Mouse (Mus musculus) gastrocnemius, adult 2 months (tissue): Measurements from ENCODE around the gene Mbnl2. TPM values are rescaled to one million over a fixed set of nuclear protein-coding genes. Genes with fewer than 3 reads are reported as not detected.

ENCODE experiments used
- DNase-seq: peaks from one replicate; pipeline ENCODE4 v3.0.0; 2022
- H3K27ac ChIP-seq: fragments of 200-600 bp; 2 replicates; pipeline ENCODE4 v1.8.1; 2022; ENCODE audit warnings: mild to moderate bottlenecking
- H3K4me3 ChIP-seq: fragments of 200-600 bp; 2 replicates; pipeline ENCODE4 v1.8.1; 2022; ENCODE audit warnings: mild to moderate bottlenecking, moderate library complexity
- CTCF ChIP-seq: fragments of 200-600 bp; IDR thresholded peaks from 2 replicates; pipeline ENCODE4 v1.8.1; 2022; ENCODE audit warnings: antibody characterized with exemption, mild to moderate bottlenecking, moderate library complexity
- intact Hi-C: fragments of 180-260 bp; cut with DNase I; formaldehyde crosslinking; loops from one replicate; pipeline ENCODE4 v1.15.1; 2025
- total RNA-seq, 2 experiments: library from RNA; stranded (reverse); gene quantifications; 2 replicates each; pipeline ENCODE4 v1.2.3; 2021

Gene Mbnl2
- total RNA-seq, 2 experiments from 2014 or later: 282 to 352 TPM

DNA sequence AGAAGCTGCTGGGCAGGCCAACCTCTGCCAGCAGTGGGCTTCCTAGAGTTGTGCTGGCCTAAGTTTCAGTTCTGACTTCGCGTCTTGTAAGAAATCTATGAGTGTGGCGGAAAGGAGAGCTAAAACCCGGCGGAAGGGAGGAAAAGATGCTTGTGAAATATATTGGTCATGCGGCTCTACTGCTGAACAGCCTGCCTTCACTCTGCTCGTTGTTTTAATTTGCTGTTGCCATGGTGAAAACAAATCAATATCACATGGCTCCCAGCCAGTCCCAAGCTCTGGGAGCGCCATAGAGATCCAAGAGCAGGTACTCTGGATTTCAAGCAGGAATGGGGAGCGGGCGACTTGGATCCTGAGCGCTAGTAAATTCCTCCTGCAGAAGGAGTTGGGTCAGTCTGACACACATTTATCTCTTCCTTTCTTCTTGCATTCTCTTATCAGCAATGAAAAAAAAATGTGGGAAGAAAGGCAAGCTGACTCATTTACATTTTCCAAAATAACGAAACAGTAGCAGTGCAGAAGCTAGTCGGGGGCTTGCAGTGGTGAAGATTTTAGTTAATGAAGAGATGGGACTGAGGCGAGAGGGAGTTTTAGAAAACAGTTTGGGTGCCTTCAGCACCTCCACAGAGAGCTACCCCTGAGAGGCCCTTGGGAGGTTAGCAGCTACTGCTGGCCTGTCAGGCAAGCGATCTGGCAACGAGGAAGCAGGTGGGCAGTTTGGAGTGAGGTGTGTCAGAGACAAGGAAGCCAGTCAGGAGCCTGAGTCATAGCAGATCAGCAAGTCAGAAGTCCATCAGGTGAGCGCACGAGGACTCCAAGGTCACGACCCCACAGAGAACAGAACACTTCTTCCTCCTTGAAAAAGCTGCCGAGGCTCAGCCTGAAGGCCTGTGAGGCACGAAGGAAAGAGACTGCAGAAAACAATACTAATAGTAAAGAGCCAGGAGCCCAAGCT, 3.1 kb downstream of the Mbnl2 start:
- intact Hi-C loops: loop anchor here (5.0 kb wide), 2 partner anchors 89 to 119 kb away; no protein-coding TSS in a partner anchor
- H3K4me3 ChIP-seq: peak overlapping the region; percentile 88

DNA sequence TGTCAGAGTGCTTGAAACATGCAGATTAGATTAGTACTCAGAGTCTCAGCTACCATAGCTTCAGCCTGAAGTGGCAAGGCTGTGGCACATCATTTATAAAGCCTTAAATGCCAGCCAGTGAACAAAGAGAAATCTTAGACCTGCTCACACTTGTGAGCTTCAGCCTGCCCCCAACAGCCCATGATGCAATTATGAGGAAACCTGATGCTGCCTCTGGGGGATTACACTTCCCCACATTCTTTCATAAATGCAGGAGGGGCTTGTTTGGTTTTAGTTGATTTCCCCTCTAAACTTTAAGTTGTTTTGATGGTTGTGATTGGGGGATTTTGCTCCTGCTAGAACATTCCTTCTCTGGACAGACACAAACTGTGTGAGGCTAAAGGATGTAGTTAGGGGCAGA, 4.7 kb downstream of the Mbnl2 start:
- intact Hi-C loops: no loop called here

More for the DNA sequence above, 3.1 kb downstream of the Mbnl2 start:
- peak; percentile 55 for DNase-seq
- peak overlapping the region; percentile 94 for H3K27ac ChIP-seq
- TF ChIP-seq CTCF: 0 out of 2 replicates have a peak, but pooled peaks have one; percentile 12

DNA sequence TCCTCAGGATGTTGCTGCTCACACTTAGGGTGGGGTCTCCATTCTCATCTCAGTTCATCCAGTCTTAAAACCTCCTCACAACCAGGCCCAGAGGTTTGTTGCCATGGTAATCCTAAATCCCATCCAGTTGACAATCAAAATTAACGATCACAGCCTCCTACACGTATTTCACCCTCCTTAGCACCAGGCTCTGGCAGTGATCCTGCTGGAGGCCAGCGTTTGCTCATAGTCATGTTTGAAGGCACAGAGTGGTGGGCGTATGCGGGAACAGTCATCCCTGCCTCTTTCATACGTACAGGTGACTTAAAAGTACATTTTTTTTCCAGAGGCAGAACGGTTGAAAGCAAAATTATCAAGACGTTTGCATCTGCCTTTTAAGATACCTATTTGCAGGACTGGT, 8.3 kb downstream of the Mbnl2 start:
- H3K27ac ChIP-seq: peak overlapping the region; percentile 46
- H3K4me3 ChIP-seq: no peak overlapping the region
- intact Hi-C loops: no loop called here
- TF ChIP-seq CTCF: no peak
- no peak for DNase-seq

More for the DNA sequence above, 4.7 kb downstream of the Mbnl2 start:
- TF ChIP-seq CTCF: no peak
- peak; percentile 49 for DNase-seq
- H3K4me3 ChIP-seq: peak overlapping the region; percentile 88
- peak overlapping the region; percentile 94 for H3K27ac ChIP-seq

DNA sequence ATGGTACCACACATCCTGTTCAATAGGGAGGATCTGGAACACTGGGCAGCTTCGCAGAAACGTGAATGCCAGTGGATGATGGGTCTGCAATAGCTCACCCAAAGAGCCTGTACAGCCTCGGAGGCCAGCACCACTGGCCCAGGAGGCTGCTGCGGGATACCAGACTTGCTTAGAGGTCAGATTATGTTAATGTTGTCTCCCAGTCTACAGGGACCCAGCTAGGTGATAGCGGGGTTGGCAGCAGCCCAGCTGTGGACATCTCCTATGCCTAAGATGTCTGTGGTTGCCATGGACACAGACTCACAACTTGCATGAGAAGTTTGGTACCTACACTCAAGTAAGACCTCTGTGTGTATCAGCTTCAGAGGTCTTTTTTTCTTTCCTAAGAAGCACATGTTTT, 9.0 kb downstream of the Mbnl2 start:
- intact Hi-C loops: no loop called here
- no peak for TF ChIP-seq CTCF
- peak; percentile 52 for DNase-seq
- Histone ChIP-seq H3K4me3 (no peak overlapping the region; the same call in 1 of the 2 replicates), H3K27ac (peak overlapping the region; percentile 50; the same call in 1 of the 2 replicates)

DNA sequence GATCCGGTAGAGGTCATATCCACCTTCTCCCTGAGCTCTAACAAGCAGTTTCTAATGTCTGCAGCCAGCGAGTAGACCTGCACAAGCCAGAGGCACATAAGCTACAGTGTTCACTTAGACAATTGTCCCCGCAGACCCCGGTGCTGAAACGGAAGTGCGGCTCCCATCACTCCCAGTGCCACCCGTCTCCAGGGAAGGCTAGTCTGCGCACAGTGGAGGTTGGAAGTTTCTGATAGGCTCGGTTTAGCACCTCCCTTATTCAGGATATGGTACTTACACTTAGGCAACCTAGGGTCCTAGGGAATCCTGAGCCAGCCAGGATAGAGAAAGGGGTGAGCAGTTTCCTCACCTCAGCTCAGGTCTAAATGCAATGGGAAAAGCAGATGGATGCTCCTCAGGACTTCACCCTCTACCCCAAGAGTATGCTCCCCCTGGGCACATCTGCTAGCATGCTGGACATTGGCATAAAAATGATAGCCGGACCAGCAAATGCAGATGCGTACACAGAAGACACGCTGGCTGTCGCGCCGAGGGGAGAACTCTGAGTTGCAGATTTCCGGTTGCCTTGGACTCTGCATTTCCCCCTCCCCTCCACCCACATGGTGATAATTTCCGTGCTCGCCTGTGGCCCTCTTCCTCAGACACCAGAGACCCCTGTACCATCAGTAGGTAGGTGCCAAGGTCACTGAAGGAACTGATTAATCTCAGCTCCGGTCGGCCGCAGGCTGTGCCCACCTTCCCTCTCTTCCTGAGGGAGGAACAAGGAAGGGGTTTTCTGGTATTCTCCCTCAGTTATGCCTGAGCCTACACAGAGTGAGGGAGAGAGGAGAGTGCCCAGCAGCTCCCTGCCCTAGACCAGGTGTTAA, 11.9 kb downstream of the Mbnl2 start:
- Histone ChIP-seq H3K4me3 (peak overlapping the region; percentile 45), H3K27ac (peak overlapping the region; percentile 71)
- no peak for DNase-seq
- intact Hi-C loops: no loop called here
- no peak for TF ChIP-seq CTCF

GRCm38 (mm10) chr14:120287987-120288275, 12.5 kb downstream of the Mbnl2 start:
- Histone ChIP-seq H3K4me3 (peak overlapping the region; percentile 45), H3K27ac (peak overlapping the region; percentile 71)
- TF ChIP-seq CTCF: no peak
- no peak for DNase-seq
- intact Hi-C loops: no loop called here

DNA sequence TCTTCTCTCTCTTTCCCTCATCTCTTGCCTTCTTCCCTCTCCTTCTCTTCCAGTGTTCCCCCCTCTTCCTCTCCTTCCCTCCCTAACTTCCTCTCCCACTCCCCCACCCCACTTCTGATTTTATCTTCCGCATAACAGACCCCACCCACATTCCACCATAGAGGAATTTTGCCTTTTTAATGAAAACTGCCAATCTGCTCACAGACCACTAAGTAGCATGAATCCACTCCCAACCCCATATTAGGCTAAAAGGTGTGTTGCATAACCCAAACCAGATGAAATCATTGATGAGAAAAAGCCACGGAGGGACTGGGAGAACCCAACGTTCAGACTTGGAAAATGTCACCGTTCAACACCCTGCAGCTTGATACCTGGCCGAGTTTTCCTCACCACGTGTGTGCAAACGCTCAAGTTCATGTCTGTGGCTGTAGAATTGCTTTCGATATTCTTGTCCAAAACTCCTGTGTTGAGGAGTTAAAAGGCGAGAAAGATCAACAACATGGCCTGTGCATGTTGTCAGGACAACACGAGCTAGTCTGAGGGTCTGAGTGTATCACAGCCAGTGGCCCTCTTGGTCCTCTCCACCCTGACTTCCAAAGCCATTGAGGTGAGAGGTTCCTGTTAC, 13.0 kb downstream of the Mbnl2 start:
- Histone ChIP-seq H3K27ac (peak overlapping the region; percentile 85), H3K4me3 (peak overlapping the region; percentile 45)
- DNase-seq: no peak
- TF ChIP-seq CTCF: no peak
- intact Hi-C loops: no loop called here

DNA sequence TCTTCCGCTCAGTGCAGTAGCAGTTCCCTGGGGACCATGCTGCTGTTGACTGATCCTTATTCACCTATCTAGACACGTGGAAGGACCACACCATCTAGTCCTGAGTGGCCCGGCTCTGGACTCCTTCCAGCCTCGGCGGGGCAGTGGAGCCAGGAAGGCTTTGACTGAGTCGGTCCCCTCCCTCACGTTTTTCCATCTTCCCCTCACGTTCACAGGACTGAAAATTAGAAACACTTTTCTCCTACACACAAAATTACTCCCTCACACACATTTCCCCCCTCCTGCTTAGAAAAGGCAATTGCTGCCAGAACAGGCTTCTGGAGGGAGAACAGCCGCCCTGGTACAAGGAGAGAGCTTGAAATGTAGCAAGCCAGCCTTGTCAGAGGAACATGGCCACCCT, 13.6 kb downstream of the Mbnl2 start:
- DNase-seq: peak; percentile 70
- intact Hi-C loops: no loop called here
- TF ChIP-seq CTCF: no peak
- H3K4me3 ChIP-seq: peak overlapping the region; percentile 45
- peak overlapping the region; percentile 85 for H3K27ac ChIP-seq

DNA sequence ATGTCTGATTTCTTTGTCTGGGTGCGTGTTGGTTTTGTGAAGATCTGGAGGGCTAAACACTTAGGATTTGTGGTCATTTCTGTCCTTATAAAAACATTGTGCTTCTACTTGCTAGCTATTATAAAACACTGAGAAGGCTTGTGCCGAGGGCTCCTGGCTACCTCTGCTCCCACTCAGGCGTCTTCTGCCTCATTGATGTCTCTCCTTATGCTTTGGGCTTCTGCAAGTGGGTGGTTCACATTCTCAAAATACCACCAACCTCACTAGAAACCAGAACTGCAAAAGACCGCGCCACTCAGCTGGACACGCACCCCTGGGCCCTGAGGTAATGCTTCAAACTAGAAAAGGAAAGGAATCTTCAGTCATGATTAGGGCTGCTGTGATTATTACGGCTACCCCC, 14.1 kb downstream of the Mbnl2 start:
- intact Hi-C loops: no loop called here
- no peak for DNase-seq

GRCm38 (mm10) chr14:120291226-120291757, 15.8 kb downstream of the Mbnl2 start:
- H3K27ac ChIP-seq: peak overlapping the region; percentile 80
- DNase-seq: no peak
- peak overlapping the region; percentile 21; the same call in 1 of the 2 replicates for H3K4me3 ChIP-seq
- intact Hi-C loops: no loop called here
- TF ChIP-seq CTCF: no peak

More for the DNA sequence above, 14.1 kb downstream of the Mbnl2 start:
- peak overlapping the region; percentile 85 for H3K27ac ChIP-seq
- no peak for TF ChIP-seq CTCF
- peak overlapping the region; percentile 45; the same call in 1 of the 2 replicates for H3K4me3 ChIP-seq

DNA sequence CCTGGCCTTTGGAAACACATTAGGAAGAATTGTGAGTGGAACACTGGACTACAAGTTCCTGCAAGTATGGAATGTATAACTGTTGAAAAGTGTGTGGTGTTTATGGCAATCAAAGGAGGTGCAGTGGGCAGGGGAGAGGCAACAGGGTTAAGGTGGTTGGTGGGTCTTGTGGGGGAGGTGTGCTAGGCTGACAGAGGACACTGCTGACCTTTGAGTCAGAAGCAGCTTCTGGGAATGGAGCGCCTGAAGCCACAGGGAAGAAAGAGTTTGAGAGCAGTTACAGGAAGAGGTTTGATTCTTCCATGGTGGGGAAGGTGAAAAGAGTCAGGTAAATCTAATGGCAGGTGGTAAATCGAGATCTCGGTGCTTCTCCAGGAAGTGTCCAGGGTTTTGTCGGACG, 16.7 kb downstream of the Mbnl2 start:
- peak overlapping the region; percentile 35 for H3K4me3 ChIP-seq
- intact Hi-C loops: no loop called here
- no peak for DNase-seq
- H3K27ac ChIP-seq: peak overlapping the region; percentile 80
- TF ChIP-seq CTCF: no peak

GRCm38 (mm10) chr14:120292617-120293195, 17.2 kb downstream of the Mbnl2 start:
- H3K4me3 ChIP-seq: peak overlapping the region; percentile 35; the same call in 1 of the 2 replicates
- DNase-seq: no peak
- no peak for TF ChIP-seq CTCF
- H3K27ac ChIP-seq: peak overlapping the region; percentile 80
- intact Hi-C loops: no loop called here
